Mouse (Mus musculus) embryonic facial prominence, embryonic 12.5 days (tissue): Measurements from ENCODE around the gene Ciao2a. TPM values are rescaled to one million over a fixed set of nuclear protein-coding genes. Genes with fewer than 3 reads are reported as not detected.

Source experiments
- ATAC-seq: fragments of 200-750 bp; cut with Nextera tagmentation; 2 replicates; pipeline ENCODE4 v1.8.0; 2017; ENCODE audit not compliant: insufficient number of reproducible peaks, insufficient read depth, low FRiP score, low TSS enrichment
- H3K27ac ChIP-seq: fragments of 300-500 bp; sonication (generic); 2 replicates; pipeline ENCODE4 v1.5.1; 2016; ENCODE audit warnings: mild to moderate bottlenecking
- H3K27me3 ChIP-seq: fragments of 300-500 bp; sonication (generic); 2 replicates; pipeline ENCODE4 v1.6.1; 2016; ENCODE audit warnings: mild to moderate bottlenecking, moderate library complexity
- H3K36me3 ChIP-seq: fragments of 300-500 bp; sonication (generic); 2 replicates; pipeline ENCODE4 v1.6.1; 2016; ENCODE audit warnings: mild to moderate bottlenecking
- H3K4me1 ChIP-seq: fragments of 300-500 bp; sonication (generic); 2 replicates; pipeline ENCODE4 v1.6.1; 2016
- H3K4me2 ChIP-seq: fragments of 300-500 bp; sonication (generic); replicated peaks from 2 replicates; pipeline ENCODE4 v1.6.1; 2016; ENCODE audit warnings: mild to moderate bottlenecking, moderate library complexity
- H3K4me3 ChIP-seq: fragments of 300-500 bp; sonication (generic); 2 replicates; pipeline ENCODE4 v1.5.1; 2016; ENCODE audit warnings: mild to moderate bottlenecking
- H3K9ac ChIP-seq: fragments of 300-500 bp; sonication (generic); 2 replicates; pipeline ENCODE4 v1.6.1; 2016; ENCODE audit warnings: mild to moderate bottlenecking, moderate library complexity
- H3K9me3 ChIP-seq: fragments of 300-500 bp; sonication (generic); 2 replicates; pipeline ENCODE4 v1.6.1; 2016; ENCODE audit warnings: mild to moderate bottlenecking, moderate library complexity
- WGBS: fragments of 180-500 bp; shearing (Covaris S2); methylation state at CpG from one replicate; pipeline ENCODE4 v1.1.7; 2016; 5-methylcytosine and 5-hydroxymethylcytosine counted together
- polyA plus RNA-seq: library from polyadenylated mRNA; unstranded; fragments of >200 nt; fragmentation: Nextera tagmentation; extraction: Ambion mirVana; gene quantifications from 2 replicates; pipeline ENCODE4 v1.2.1, GENCODE M21; 2016

Ciao2a gene
- polyA plus RNA-seq, 1 experiment from 2014 or later = 174 TPM

DNA sequence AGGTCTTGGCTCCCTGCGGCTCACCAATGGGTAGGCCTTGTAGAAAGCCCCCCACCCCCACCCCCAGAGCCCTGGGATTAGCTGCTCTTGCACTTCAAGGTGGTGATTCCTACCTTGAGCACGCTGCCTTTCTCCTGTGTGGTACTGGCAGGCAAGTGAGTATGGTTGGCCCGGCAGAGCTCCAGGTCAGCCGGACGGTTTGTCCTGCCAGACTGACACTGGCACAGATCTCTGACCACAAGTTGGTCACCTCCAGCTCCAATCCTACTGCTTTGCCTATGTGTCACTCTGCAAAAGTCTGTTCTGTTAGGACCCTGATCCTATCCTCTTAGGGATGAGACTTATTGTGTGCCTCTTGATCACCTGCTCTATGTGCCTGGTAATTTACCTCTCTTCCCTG lies 58.2 kb downstream of the Ciao2a start:
- no peak for ATAC-seq
- H3K4me3 ChIP-seq = no peak overlapping the region
- no peaks in the 10 kb centered on the region for H3K27me3 ChIP-seq
- WGBS = 70% methylated on average over 5 of the region's 5 CpGs
- peaks cover 10% of the 10 kb centered on the region; the same call in 1 of the 2 replicates for H3K4me1 ChIP-seq
- no peak overlapping the region for H3K4me2 ChIP-seq
- H3K36me3 ChIP-seq = no peaks in the 10 kb centered on the region
- H3K27ac ChIP-seq = no peak overlapping the region
- H3K9ac ChIP-seq = no peak overlapping the region
- no peaks in the 10 kb centered on the region for H3K9me3 ChIP-seq

DNA sequence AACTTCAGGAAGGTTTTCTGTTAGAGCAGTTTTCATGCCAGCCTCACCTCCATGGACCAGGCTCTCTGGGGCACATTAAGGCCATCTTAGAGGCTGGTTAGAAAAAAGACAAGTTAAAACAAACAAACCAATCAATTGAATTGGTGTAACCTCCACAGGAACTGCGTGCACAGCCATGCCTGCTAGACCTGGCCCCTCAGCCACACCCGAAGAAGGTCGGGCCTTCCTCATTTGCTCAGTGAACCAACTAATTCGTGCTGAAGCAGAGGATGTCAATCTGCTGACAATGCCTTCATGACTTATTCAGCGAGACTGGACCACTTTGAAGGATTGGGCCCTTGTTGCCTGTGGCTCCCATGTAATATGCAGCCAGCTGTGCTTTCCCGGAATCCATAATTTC lies 60.0 kb downstream of the Ciao2a start:
- H3K27me3 ChIP-seq = no peaks in the 10 kb centered on the region

More for the DNA sequence above, 60.0 kb downstream of the Ciao2a start:
- H3K9me3 ChIP-seq = no peaks in the 10 kb centered on the region
- peaks cover 6% of the 10 kb centered on the region; the same call in 1 of the 2 replicates for H3K4me1 ChIP-seq
- 33% methylated on average over 6 of the region's 6 CpGs for WGBS
- H3K4me3 ChIP-seq = no peak overlapping the region
- no peak overlapping the region for H3K9ac ChIP-seq
- ATAC-seq = no peak
- H3K4me2 ChIP-seq = no peak overlapping the region
- no peak overlapping the region for H3K27ac ChIP-seq
- no peaks in the 10 kb centered on the region for H3K36me3 ChIP-seq

Other genes starting within 250 kb of the Ciao2a start
- 211 and 227 TPM in 2 replicates for gene Pclaf, start 236.4 kb upstream of the Ciao2a start, polyA plus RNA-seq
- gene Trip4, start 217.8 kb upstream of the Ciao2a start, polyA plus RNA-seq = 40.9 and 41.5 TPM in 2 replicates
- gene Csnk1g1, start 217.7 kb upstream of the Ciao2a start, polyA plus RNA-seq = 19.3 and 21.0 TPM in 2 replicates
- gene Ppib, start 66.4 kb upstream of the Ciao2a start, polyA plus RNA-seq = 523 and 525 TPM in 2 replicates
- gene Snx22, start 56.9 kb upstream of the Ciao2a start, polyA plus RNA-seq = 6.2 and 7.7 TPM in 2 replicates
- 129 and 131 TPM in 2 replicates for gene Snx1, start within 50 bp of the Ciao2a start, polyA plus RNA-seq
- 6.0 and 6.6 TPM in 2 replicates for gene Dapk2, start 31.6 kb downstream of the Ciao2a start, polyA plus RNA-seq
- gene Herc1, start 223.8 kb downstream of the Ciao2a start, polyA plus RNA-seq = 28.9 and 29.8 TPM in 2 replicates